In the genomic region with DNA sequence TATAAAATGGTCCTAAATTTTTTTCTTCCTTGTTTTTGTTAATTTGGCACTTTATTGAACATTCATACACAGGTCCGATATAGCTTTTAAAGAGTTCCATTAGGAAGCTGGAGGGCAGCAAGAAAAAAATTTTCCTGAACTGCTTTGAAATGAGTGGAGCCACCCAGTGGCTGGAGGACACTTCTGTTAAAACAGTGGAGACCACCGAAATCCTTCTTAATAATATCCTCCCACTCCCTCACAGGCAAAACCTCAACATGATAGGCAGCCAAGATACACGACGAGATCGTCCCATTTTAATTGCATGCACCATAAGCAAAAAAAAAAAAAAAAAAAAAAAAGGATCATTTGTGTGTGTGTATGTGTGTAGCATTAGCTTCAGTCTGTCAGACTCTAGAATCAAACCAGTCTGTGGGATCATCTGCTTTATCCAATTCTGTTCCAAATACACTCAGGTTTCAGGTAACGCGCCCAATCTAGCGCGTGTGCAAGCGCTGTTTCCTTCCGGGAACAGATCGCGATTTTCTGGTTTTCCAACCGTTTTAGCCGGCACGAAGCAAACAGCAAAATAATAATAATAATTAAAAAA, we compare ENCODE assay signal across 8 mouse cellular contexts. TPM values are rescaled to one million over a fixed set of nuclear protein-coding genes. Genes with fewer than 3 reads are reported as not detected.
A peak's percentile ranks its signal among the peaks of the same experiment; 100 is the strongest.
DNase-seq lines count a peak whose midpoint lies in the region; ATAC-seq and TF ChIP-seq lines count a peak whose summit lies in the region.

No protein-coding gene starts in this region.

- no peak for DNase-seq in testis, postnatal 14 days (ENCODE audit: low spot score)
- peak; percentile 24 for DNase-seq in brain, embryonic 18.5 days (ENCODE audit: low read depth, low spot score)

- peak overlapping the region; percentile 95 for H3K9ac ChIP-seq in forebrain, embryonic 12.5 days
- peak overlapping the region; percentile 97 for H3K9ac ChIP-seq in intestine, embryonic 16.5 days (ENCODE audit: low read depth, low read length)
- H3K9ac ChIP-seq in liver, embryonic 16.5 days (ENCODE audit: low read depth, low read length), result peak overlapping the region; percentile 90
- peak overlapping the region; percentile 97 for H3K9ac ChIP-seq in neural tube, embryonic 14.5 days (replicated peaks; ENCODE audit: low read depth, low read length)

- peaks cover 1% of the 10 kb centered on the region for H3K36me3 ChIP-seq in testis, adult 2 months (ENCODE audit: control insufficient read depth, insufficient read depth, low read length)
- H3K36me3 ChIP-seq in forebrain, embryonic 12.5 days (replicated peaks), result peaks cover 19% of the 10 kb centered on the region
- H3K36me3 ChIP-seq in intestine, embryonic 16.5 days (ENCODE audit: control insufficient read depth, insufficient read depth, low read length), result peaks cover 16% of the 10 kb centered on the region
- peaks cover 11% of the 10 kb centered on the region for H3K36me3 ChIP-seq in liver, embryonic 16.5 days (ENCODE audit: control insufficient read depth, insufficient read depth)
- H3K36me3 ChIP-seq in neural tube, embryonic 14.5 days (ENCODE audit: control insufficient read depth, insufficient read depth, low read length), result peaks cover 9% of the 10 kb centered on the region

- 1% methylated on average over 16 of the region's 16 CpGs for WGBS in forebrain, embryonic 12.5 days
- WGBS in intestine, embryonic 16.5 days, result under 1% methylated on average over 16 of the region's 16 CpGs
- 1% methylated on average over 16 of the region's 16 CpGs for WGBS in liver, embryonic 16.5 days (ENCODE audit: insufficient replicate concordance)
- 1% methylated on average over 16 of the region's 16 CpGs for WGBS in neural tube, embryonic 14.5 days

- peak overlapping the region; percentile 94; the same call in 1 of the 2 replicates for H3K27ac ChIP-seq in testis, adult 2 months (ENCODE audit: control insufficient read depth, insufficient read depth, low read depth, low read length)
- peak overlapping the region; percentile 99 for H3K27ac ChIP-seq in forebrain, embryonic 12.5 days
- peak overlapping the region; percentile 99 for H3K27ac ChIP-seq in intestine, embryonic 16.5 days (ENCODE audit: low read length)
- peak overlapping the region; percentile 95 for H3K27ac ChIP-seq in liver, embryonic 16.5 days (ENCODE audit: low read length)
- peak overlapping the region; percentile 99 for H3K27ac ChIP-seq in neural tube, embryonic 14.5 days (ENCODE audit: low read depth, low read length)

- TF ChIP-seq CTCF in testis, adult 2 months (IDR thresholded peaks at IDR 0.05; ENCODE audit: control insufficient read depth, insufficient read depth, insufficient replicate concordance, low read depth, low read length), result no peak

- no peaks in the 10 kb centered on the region for H3K4me1 ChIP-seq in testis, adult 2 months (ENCODE audit: control insufficient read depth, insufficient read depth, low read length)
- peaks cover 16% of the 10 kb centered on the region for H3K4me1 ChIP-seq in forebrain, embryonic 12.5 days
- no peaks in the 10 kb centered on the region; the same call in 1 of the 2 replicates for H3K4me1 ChIP-seq in intestine, embryonic 16.5 days (ENCODE audit: control insufficient read depth, insufficient read depth, low read length)
- peaks cover 4% of the 10 kb centered on the region for H3K4me1 ChIP-seq in liver, embryonic 16.5 days (ENCODE audit: control insufficient read depth, low read depth, low read length)
- peaks cover 17% of the 10 kb centered on the region for H3K4me1 ChIP-seq in neural tube, embryonic 14.5 days (ENCODE audit: control insufficient read depth, insufficient read depth, low read length)

- peak overlapping the region; percentile 54 for H3K4me2 ChIP-seq in forebrain, embryonic 12.5 days
- peak overlapping the region; percentile 54 for H3K4me2 ChIP-seq in intestine, embryonic 16.5 days (ENCODE audit: low read depth, low read length)
- H3K4me2 ChIP-seq in liver, embryonic 16.5 days (ENCODE audit: low read depth, low read length), result peak overlapping the region; percentile 67
- peak overlapping the region; percentile 50 for H3K4me2 ChIP-seq in neural tube, embryonic 14.5 days (ENCODE audit: low read depth, low read length)

- H3K4me3 ChIP-seq in testis, adult 2 months (ENCODE audit: control insufficient read depth, low read depth, low read length), result peak overlapping the region; percentile 97
- peak overlapping the region; percentile 93 for H3K4me3 ChIP-seq in forebrain, embryonic 12.5 days (replicated peaks)
- peak overlapping the region; percentile 91 for H3K4me3 ChIP-seq in intestine, embryonic 16.5 days (ENCODE audit: low read length)
- H3K4me3 ChIP-seq in liver, embryonic 16.5 days (ENCODE audit: low read depth, low read length), result peak overlapping the region; percentile 90
- peak overlapping the region; percentile 88 for H3K4me3 ChIP-seq in neural tube, embryonic 14.5 days (ENCODE audit: low read depth, low read length)

- no peaks in the 10 kb centered on the region for H3K27me3 ChIP-seq in testis, adult 2 months (ENCODE audit: control insufficient read depth, insufficient read depth, low read length)
- no peaks in the 10 kb centered on the region for H3K27me3 ChIP-seq in forebrain, embryonic 12.5 days
- H3K27me3 ChIP-seq in intestine, embryonic 16.5 days (replicated peaks; ENCODE audit: control insufficient read depth, insufficient read depth, low read length), result no peaks in the 10 kb centered on the region
- no peaks in the 10 kb centered on the region for H3K27me3 ChIP-seq in liver, embryonic 16.5 days (ENCODE audit: control insufficient read depth, insufficient read depth, low read depth, low read length)
- H3K27me3 ChIP-seq in neural tube, embryonic 14.5 days (ENCODE audit: control insufficient read depth, insufficient read depth, low read length), result no peaks in the 10 kb centered on the region

- no peak for TF ChIP-seq POLR2A in testis, adult 2 months (IDR thresholded peaks at IDR 0.05; ENCODE audit: control insufficient read depth, low read depth, low read length)

- ATAC-seq in forebrain, embryonic 12.5 days (ENCODE audit: low FRiP score), result no peak
- ATAC-seq in intestine, embryonic 16.5 days, result no peak
- no peak for ATAC-seq in liver, embryonic 16.5 days (ENCODE audit: low read depth)
- no peak for ATAC-seq in neural tube, embryonic 14.5 days (ENCODE audit: low read depth)
- ATAC-seq in activated CD4-positive, CD25-positive, alpha-beta regulatory T cell, adult 4 months, result no peak

- H3K9me3 ChIP-seq in forebrain, embryonic 12.5 days, result no peaks in the 10 kb centered on the region
- H3K9me3 ChIP-seq in intestine, embryonic 16.5 days (ENCODE audit: control insufficient read depth, low read length), result no peaks in the 10 kb centered on the region
- no peaks in the 10 kb centered on the region for H3K9me3 ChIP-seq in liver, embryonic 16.5 days (replicated peaks; ENCODE audit: control insufficient read depth, low read length)
- H3K9me3 ChIP-seq in neural tube, embryonic 14.5 days (ENCODE audit: control insufficient read depth, low read length), result no peaks in the 10 kb centered on the region

RNA-seq across cellular contexts. Expression of a gene that starts 29.3 kb away (rescaled TPM):
- polyA plus RNA-seq in testis, adult 2 months (2012; rRNA removed), result 0.21 and 0.26 TPM in 2 replicates
- polyA plus RNA-seq in forebrain, embryonic 12.5 days (2016; fragmentation: Nextera tagmentation; extraction: Ambion mirVana), result not detected in 2 replicates
- polyA plus RNA-seq in intestine, embryonic 16.5 days (2015; fragmentation: Nextera tagmentation; extraction: Ambion mirVana), result not detected in 2 replicates
- polyA plus RNA-seq in liver, embryonic 16.5 days (2015; fragmentation: Nextera tagmentation; extraction: Ambion mirVana), result not detected in 2 replicates
- not detected in 2 replicates for polyA plus RNA-seq in neural tube, embryonic 14.5 days (2014; fragmentation: Nextera tagmentation; extraction: Ambion mirVana)
- polyA plus RNA-seq in activated CD4-positive, CD25-positive, alpha-beta regulatory T cell, adult 4 months (2017; shearing (Covaris generic)), result not detected
